In the genomic region with DNA sequence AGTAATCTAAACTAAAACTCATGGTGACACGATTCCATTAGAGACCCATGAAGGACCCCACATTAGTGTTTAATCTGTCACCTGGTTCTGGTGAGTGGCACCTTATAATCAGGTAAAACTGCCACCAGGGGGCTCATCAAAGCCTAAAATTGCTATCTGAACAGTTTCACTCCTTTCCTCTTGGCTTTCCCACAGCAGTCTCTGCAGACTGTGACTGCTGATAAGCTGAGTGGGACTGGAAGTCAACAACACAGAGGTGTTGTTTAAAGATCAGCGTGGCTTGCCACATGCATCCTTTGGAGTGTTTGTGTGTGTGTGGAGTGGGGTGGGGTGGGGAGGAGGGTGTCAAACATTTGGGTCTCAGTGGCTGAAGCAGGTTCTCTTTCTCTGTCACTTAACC, we compare ENCODE assay signal across 10 mouse cellular contexts.
A peak's percentile ranks its signal among the peaks of the same experiment; 100 is the strongest.
DNase-seq lines count a peak whose midpoint lies in the region; ATAC-seq and TF ChIP-seq lines count a peak whose summit lies in the region.
"Had no signal": no experiment of that assay in that cellular context is flagged by ENCODE, and none has a peak within 500 bp of the region (broad histone marks: within the 10 kb centered on the region; RNA-seq: fewer than 3 reads in every experiment).

No protein-coding gene starts in this region.

- no peak overlapping the region for H3K4me3 ChIP-seq in intestine, postnatal 0 days (ENCODE audit: low read depth, low read length)
- H3K4me3 ChIP-seq in intestine, embryonic 15.5 days (replicated peaks) = no peak overlapping the region
- H3K4me3 ChIP-seq in thymus, adult 2 months (ENCODE audit: control insufficient read depth, insufficient read depth, low read length) = no peak overlapping the region
- H3K4me3 ChIP-seq: megakaryocyte, embryonic 14.5 days; stomach, embryonic 15.5 days had no signal

- DNase-seq in thymus, adult 2 months = peak; percentile 11
- DNase-seq in thymus, postnatal 0 days (ENCODE audit: low spot score) = no peak
- peak; percentile 25 for DNase-seq in kidney, postnatal 10 days
- DNase-seq in thymus, postnatal 25 days = peak; percentile 2
- DNase-seq in spleen, postnatal 36 days (ENCODE audit: low spot score in 2 of 2) = no peak

- no peaks in the 10 kb centered on the region for H3K9me3 ChIP-seq in intestine, postnatal 0 days (ENCODE audit: control insufficient read depth)
- no peaks in the 10 kb centered on the region for H3K9me3 ChIP-seq in intestine, embryonic 15.5 days
- H3K9me3 ChIP-seq: stomach, embryonic 15.5 days had no signal

- no peak overlapping the region for H3K4me2 ChIP-seq in intestine, postnatal 0 days (replicated peaks; ENCODE audit: low read depth)
- no peak overlapping the region for H3K4me2 ChIP-seq in intestine, embryonic 15.5 days (replicated peaks)
- H3K4me2 ChIP-seq: stomach, embryonic 15.5 days had no signal

- no peak overlapping the region for H3K27ac ChIP-seq in intestine, postnatal 0 days (ENCODE audit: low read depth, low read length)
- H3K27ac ChIP-seq in intestine, embryonic 15.5 days = no peak overlapping the region
- no peak overlapping the region for H3K27ac ChIP-seq in thymus, adult 2 months (ENCODE audit: control insufficient read depth, insufficient read depth, low read length)
- H3K27ac ChIP-seq: stomach, embryonic 15.5 days had no signal

- no peak for ATAC-seq in intestine, postnatal 0 days
- no peak for ATAC-seq in intestine, embryonic 15.5 days
- no peak for ATAC-seq in erythroblast, adult 5-6 weeks (replicated peaks; ENCODE audit: low FRiP score, poor library complexity, severe bottlenecking)

- 30% methylated on average over 2 of the region's 2 CpGs for WGBS in intestine, postnatal 0 days
- WGBS in intestine, embryonic 15.5 days = 34% methylated on average over 2 of the region's 2 CpGs
- 41% methylated on average over 2 of the region's 2 CpGs for WGBS in thymus, adult 2 months

- no peaks in the 10 kb centered on the region for H3K27me3 ChIP-seq in intestine, postnatal 0 days (replicated peaks; ENCODE audit: control insufficient read depth, insufficient read depth, low read length)
- no peaks in the 10 kb centered on the region for H3K27me3 ChIP-seq in intestine, embryonic 15.5 days (replicated peaks)
- H3K27me3 ChIP-seq in thymus, adult 2 months (ENCODE audit: control insufficient read depth, insufficient read depth, low read length) = no peaks in the 10 kb centered on the region
- H3K27me3 ChIP-seq: megakaryocyte, embryonic 14.5 days; stomach, embryonic 15.5 days had no signal

- no peaks in the 10 kb centered on the region for H3K36me3 ChIP-seq in intestine, postnatal 0 days (ENCODE audit: control insufficient read depth, insufficient read depth)
- H3K36me3 ChIP-seq in intestine, embryonic 15.5 days = no peaks in the 10 kb centered on the region
- H3K36me3 ChIP-seq in thymus, adult 2 months (ENCODE audit: control insufficient read depth, insufficient read depth, low read length) = no peaks in the 10 kb centered on the region
- H3K36me3 ChIP-seq: stomach, embryonic 15.5 days had no signal

- no peak overlapping the region for H3K9ac ChIP-seq in intestine, postnatal 0 days (ENCODE audit: low read depth, low read length)
- H3K9ac ChIP-seq in intestine, embryonic 15.5 days = no peak overlapping the region
- H3K9ac ChIP-seq: stomach, embryonic 15.5 days had no signal

- TF ChIP-seq POLR2A in thymus, adult 2 months (IDR thresholded peaks at IDR 0.05; ENCODE audit: control insufficient read depth, extremely low read depth, insufficient read depth, low read length, poor library complexity) = no peak

- peak; percentile 34 for TF ChIP-seq CTCF in intestine, postnatal 0 days (IDR thresholded peaks at IDR 0.05; ENCODE audit: low read depth)
- no peak for TF ChIP-seq CTCF in thymus, adult 2 months (IDR thresholded peaks at IDR 0.05; ENCODE audit: borderline replicate concordance, control insufficient read depth, extremely low read depth, insufficient read depth, low read length, poor library complexity)

- H3K4me1 ChIP-seq in intestine, postnatal 0 days (replicated peaks; ENCODE audit: control insufficient read depth, insufficient read depth, low read length) = no peaks in the 10 kb centered on the region
- no peaks in the 10 kb centered on the region for H3K4me1 ChIP-seq in intestine, embryonic 15.5 days (replicated peaks)
- no peaks in the 10 kb centered on the region for H3K4me1 ChIP-seq in thymus, adult 2 months (replicated peaks; ENCODE audit: control insufficient read depth, insufficient read depth, low read length)
- H3K4me1 ChIP-seq: megakaryocyte, embryonic 14.5 days; stomach, embryonic 15.5 days had no signal

Comparison
In these comparisons a context has a peak if more than half of its experiments do, and no peak if none do; other contexts are left out.
1. DNase-seq: peak in thymus, adult 2 months (single experiment), kidney, postnatal 10 days (single experiment) and thymus, postnatal 25 days (single experiment); none in thymus, postnatal 0 days (single experiment) and spleen, postnatal 36 days (0 of 2).